Mouse (Mus musculus) megakaryocyte, adult 5-6 weeks (primary cell): Measurements from ENCODE around the gene Ftsj1. TPM values are rescaled to one million over a fixed set of nuclear protein-coding genes. Genes with fewer than 3 reads are reported as not detected.
A peak's percentile ranks its signal among the peaks of the same experiment; 100 is the strongest.

Source experiments
- ATAC-seq: 2 replicates; pipeline ENCODE4 v1.8.0; 2016; ENCODE audit warnings: mild to moderate bottlenecking, inconsistent platforms; ENCODE audit not compliant: poor library complexity, severe bottlenecking
- total RNA-seq, 2 experiments: library from RNA; stranded (forward) in 1 of 2; stranded (reverse) in 1 of 2; fragments of 153-499, 151-499 nt in 1 of 2; fragments of 221-1000, 200-1000 nt in 1 of 2; gene quantifications; 2 replicates each; pipeline versions ENCODE4 v1.2.3 to v1.2.4; 2015 to 2017

Ftsj1 gene
- total RNA-seq (2015) (16.3 and 17.5 TPM in 2 replicates), total RNA-seq (2017) (14.2 and 14.4 TPM in 2 replicates)

DNA sequence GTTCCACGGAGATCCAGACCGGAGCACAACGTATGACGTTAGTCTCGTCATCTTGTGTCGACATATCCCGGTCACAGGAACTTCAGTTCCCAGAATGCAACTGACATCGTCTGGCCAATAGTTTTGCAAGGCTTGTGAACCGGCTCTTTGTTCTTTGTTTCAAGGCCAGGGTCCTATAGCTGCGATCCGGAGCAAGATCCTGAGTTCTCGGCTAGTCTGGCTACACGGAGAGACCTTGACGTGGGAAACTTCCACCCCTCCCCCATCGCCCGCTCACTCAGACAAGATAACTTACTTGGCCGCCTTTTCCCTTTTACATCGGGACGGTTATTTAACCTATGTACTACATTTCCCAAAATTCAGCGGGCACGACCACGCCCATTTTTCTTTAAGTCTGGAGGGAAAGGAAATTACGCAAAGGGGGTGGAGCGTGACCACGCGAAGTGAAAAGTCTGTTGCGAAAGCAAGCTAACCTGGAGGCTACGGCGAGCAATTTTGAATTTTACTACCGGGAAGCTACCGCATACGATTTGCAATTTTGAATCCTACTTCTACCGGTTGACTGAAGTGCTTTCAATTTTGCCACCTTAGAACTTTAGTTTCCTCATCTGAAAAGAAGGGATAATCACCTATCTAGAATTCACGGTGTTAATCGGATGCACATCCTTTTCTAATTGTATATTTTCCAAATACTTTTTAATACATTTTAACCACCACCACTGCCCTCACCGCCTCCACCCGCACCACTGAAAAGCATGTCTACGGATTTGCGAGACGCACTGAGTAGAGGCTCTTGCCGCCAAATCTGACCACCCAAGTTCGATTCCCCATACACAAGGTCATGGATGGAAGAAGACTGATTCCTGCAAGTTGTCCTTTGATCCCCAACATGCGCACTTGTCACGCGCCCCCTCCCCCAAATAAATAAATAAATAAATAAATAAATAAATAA lies at the start of gene Ftsj1:
Ftsj1 (minus strand) TSS at position 73 of the 952 bp plus-strand sequence.
- ATAC-seq: peak; percentile 96

DNA sequence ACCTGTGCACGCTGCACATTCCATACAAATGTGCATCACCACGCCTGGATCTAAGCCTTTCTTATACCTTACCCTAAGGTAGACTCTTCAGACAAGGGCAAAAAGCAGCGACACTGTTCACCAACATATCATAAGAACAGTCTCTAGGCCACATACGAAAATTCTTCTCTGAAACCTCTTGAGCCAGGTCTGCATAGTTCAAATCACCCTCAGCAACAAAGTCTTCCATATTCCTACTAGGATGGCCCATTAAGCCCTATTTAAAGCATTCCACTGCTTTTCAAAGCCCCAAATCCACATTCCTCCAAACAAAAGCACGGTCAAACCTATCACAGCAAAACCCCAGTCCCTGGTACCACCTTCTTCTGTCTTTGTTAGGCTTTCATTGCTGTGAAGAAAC lies 36.4 kb upstream of the Ftsj1 start:
- no peak for ATAC-seq

GRCm38 (mm10) chrX:8274056-8274455 lies 21.9 kb upstream of the Ftsj1 start:
- ATAC-seq: no peak

- ATAC-seq: no peak
Observed at GRCm38 (mm10) chrX:8272000-8272399, 19.8 kb upstream of the Ftsj1 start.

- no peak for ATAC-seq
Observed at GRCm38 (mm10) chrX:8271083-8271820, 19.0 kb upstream of the Ftsj1 start, which contains the start of gene Slc38a5. TSS of gene Slc38a5 (plus strand) at chrX:8271133.

- ATAC-seq: no peak
Observed at GRCm38 (mm10) chrX:8264222-8264621, 12.0 kb upstream of the Ftsj1 start.

GRCm38 (mm10) chrX:8263156-8263804 lies 11.1 kb upstream of the Ftsj1 start:
- no peak for ATAC-seq

- ATAC-seq: no peak
Observed at GRCm38 (mm10) chrX:8259478-8259877, 7.3 kb upstream of the Ftsj1 start.

- no peak for ATAC-seq
Observed at GRCm38 (mm10) chrX:8255807-8256206, 3.6 kb upstream of the Ftsj1 start.

DNA sequence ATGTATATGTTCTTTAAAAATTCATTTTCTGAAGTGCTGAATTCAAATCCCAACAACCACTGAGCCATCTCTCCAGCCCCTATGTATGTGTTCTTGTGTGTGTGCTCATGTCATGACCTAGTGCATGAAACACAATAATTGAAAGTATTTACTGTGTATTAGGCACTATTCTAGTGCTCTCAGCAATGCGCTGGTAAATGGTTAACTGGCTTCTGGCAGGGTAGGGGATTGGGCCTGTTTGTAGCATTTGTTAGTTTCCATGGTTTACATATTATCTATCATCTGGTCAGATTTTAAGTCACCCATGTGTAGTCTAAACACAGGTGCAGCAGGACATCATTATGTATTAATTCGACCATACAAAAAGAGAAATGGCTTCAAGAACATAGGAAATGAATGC lies 1.5 kb upstream of the Ftsj1 start:
- ATAC-seq: no peak

- ATAC-seq: peak; percentile 28
Observed at GRCm38 (mm10) chrX:8251789-8252333, 345 bp downstream of the Ftsj1 start.

- no peak for ATAC-seq
Observed at GRCm38 (mm10) chrX:8248542-8249120, 3.6 kb downstream of the Ftsj1 start.

- ATAC-seq: no peak
Observed at GRCm38 (mm10) chrX:8247680-8248079, 4.5 kb downstream of the Ftsj1 start.

DNA sequence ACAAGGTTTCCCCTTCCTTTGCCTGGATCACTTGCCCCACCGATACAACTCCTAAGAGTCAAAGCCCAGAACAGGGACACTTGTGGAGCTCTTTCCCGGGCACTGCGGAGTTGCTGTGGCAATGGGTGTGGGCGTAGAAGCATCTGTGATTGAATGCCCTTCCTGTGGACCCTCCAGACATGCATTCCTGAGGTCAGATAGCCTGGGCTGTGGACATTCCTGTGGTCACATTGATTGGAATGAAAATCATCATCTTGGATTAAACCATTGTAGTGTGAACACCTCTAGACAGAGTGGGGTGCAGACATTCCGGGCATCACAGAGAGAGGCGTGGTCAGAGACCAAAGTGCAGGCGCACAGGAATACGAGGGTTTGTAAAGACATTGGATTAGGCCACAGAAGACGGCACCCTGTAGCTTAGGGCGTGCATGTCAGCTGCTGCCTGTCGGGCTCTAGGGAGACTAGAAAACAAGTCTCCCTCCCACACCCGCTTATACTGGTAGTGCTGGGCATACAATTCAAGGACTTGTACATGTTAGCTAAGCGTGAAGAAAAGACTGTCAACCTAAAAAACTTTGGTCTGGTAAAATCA lies 13.3 kb downstream of the Ftsj1 start:
- no peak for ATAC-seq

- no peak for ATAC-seq
Observed at GRCm38 (mm10) chrX:8236704-8237103, 15.5 kb downstream of the Ftsj1 start.

GRCm38 (mm10) chrX:8233602-8234001 lies 18.6 kb downstream of the Ftsj1 start:
- ATAC-seq: no peak

DNA sequence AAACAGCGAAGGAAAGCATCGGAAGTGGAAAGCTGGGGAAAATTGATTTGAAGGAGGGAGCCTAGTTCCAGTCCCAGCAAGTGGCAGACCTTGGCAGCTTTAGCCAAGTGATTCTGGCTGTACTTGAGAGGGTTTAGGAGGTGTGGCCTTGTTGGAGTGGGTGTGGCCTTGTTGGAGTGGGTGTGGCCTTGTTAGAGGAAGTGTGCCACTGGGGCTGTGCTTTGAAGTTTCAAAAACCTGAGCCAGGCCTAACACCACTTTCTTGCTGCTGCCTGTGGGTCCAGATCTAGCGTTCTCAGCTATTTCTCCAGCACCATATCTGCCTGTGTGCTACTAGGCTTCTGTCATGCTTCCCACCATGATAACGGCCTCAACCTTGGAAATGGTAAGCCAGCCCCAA lies 21.9 kb downstream of the Ftsj1 start:
- ATAC-seq: no peak

DNA sequence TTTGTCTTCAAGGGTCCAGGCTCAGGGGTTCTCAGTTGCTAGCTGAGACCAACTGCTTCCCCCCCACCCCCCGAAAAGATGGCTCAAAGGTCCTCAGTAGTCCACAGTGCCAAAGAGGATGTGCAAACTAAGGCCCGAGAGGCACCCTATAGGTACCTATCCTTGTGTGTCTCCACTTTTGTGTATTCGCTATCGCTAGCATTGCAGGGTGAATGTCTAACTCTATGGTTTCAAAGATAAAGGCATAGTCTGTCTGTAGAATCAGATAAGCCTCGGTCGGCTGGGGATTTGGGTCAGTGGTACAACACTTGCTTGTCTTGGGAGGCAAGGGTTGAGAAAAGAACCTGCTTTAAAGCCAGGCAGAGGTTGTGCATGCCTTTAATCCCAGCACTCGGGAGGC lies 28.7 kb downstream of the Ftsj1 start:
- no peak for ATAC-seq

- no peak for ATAC-seq
Observed at GRCm38 (mm10) chrX:8222678-8223421, 29.4 kb downstream of the Ftsj1 start.

DNA sequence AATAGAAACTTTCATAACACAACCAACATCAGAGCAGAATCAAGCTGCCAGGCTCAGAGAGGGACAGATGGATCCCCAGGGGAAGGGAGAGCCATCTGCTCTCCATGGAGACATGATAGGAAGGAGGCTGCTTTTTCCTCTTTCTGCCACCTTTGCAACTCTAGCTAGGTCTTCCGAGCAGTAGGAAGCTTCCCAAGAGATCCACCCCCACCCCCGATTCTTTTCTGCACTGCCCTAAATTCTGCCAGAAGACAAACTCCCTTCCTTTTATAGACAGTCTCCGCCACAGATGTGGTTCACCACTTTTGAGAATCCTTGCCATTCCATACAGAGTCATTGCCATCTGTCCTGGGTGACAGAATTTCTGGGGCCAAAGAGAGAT lies 29.9 kb downstream of the Ftsj1 start:
- no peak for ATAC-seq
